Comparison of ENCODE assay signal across 8 mouse cellular contexts in the genomic region with DNA sequence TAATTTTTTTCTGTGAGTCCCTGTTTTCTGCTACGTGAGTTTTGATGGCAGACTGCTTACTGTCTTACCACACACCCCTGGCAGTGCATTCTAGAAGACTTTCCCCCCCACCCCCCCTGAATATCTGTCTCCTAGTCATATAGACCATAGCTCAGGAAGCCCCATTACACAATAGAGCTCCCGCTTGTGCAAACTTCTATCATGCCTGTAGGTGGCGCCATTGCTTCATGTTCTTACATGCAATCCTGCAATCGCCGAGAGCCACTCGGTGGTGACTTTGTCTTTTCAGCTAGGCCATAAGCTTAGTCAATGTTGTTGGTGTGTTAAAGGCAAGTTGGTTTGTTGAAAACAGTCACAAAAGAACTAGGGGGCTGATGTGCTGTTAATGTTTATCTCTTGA. TPM values are rescaled to one million over a fixed set of nuclear protein-coding genes. Genes with fewer than 3 reads are reported as not detected.
DNase-seq lines count a peak whose midpoint lies in the region; ATAC-seq and TF ChIP-seq lines count a peak whose summit lies in the region.

No protein-coding gene starts in this region.

- H3K4me3 ChIP-seq in heart, adult 2 months = no peak overlapping the region
- H3K4me3 ChIP-seq in limb, embryonic 14.5 days (replicated peaks; ENCODE audit: low read length) = no peak overlapping the region
- no peak overlapping the region for H3K4me3 ChIP-seq in neural tube, embryonic 12.5 days
- no peak overlapping the region for H3K4me3 ChIP-seq in stomach, postnatal 0 days (ENCODE audit: low read depth, low read length)

- H3K9me3 ChIP-seq in limb, embryonic 14.5 days (ENCODE audit: control insufficient read depth, low read length) = no peaks in the 10 kb centered on the region
- H3K9me3 ChIP-seq in neural tube, embryonic 12.5 days = no peaks in the 10 kb centered on the region
- no peaks in the 10 kb centered on the region for H3K9me3 ChIP-seq in stomach, postnatal 0 days (ENCODE audit: control insufficient read depth, low read length)

- no peaks in the 10 kb centered on the region for H3K79me2 ChIP-seq in heart, adult 2 months (replicated peaks; ENCODE audit: control insufficient read depth, insufficient read depth, low read length)

- whole genome bisulfite sequencing in heart, adult 2 months = 2% methylated on average over 6 of the region's 6 CpGs
- WGBS in limb, embryonic 14.5 days = 3% methylated on average over 6 of the region's 6 CpGs
- WGBS in neural tube, embryonic 12.5 days = 4% methylated on average over 6 of the region's 6 CpGs
- 3% methylated on average over 6 of the region's 6 CpGs for WGBS in stomach, postnatal 0 days

- TF ChIP-seq CTCF in heart, adult 2 months (IDR thresholded peaks at IDR 0.05) = peak; percentile 77
- TF ChIP-seq CTCF in stomach, postnatal 0 days (IDR thresholded peaks at IDR 0.05; ENCODE audit: low read depth) = peak; percentile 92

- no peaks in the 10 kb centered on the region for H3K36me3 ChIP-seq in heart, adult 2 months (ENCODE audit: control insufficient read depth, insufficient read depth, low read length)
- H3K36me3 ChIP-seq in limb, embryonic 14.5 days (ENCODE audit: control insufficient read depth, insufficient read depth, low read length) = no peaks in the 10 kb centered on the region
- no peaks in the 10 kb centered on the region for H3K36me3 ChIP-seq in neural tube, embryonic 12.5 days
- no peaks in the 10 kb centered on the region for H3K36me3 ChIP-seq in stomach, postnatal 0 days (ENCODE audit: control insufficient read depth, insufficient read depth, low read length)

- no peak overlapping the region for H3K4me2 ChIP-seq in limb, embryonic 14.5 days (replicated peaks; ENCODE audit: low read depth, low read length, severe bottlenecking)
- no peak overlapping the region for H3K4me2 ChIP-seq in neural tube, embryonic 12.5 days (replicated peaks)
- H3K4me2 ChIP-seq in stomach, postnatal 0 days (replicated peaks; ENCODE audit: low read depth) = no peak overlapping the region

- H3K27me3 ChIP-seq in heart, adult 2 months (ENCODE audit: control insufficient read depth, insufficient read depth, low read length) = no peaks in the 10 kb centered on the region
- H3K27me3 ChIP-seq in limb, embryonic 14.5 days (ENCODE audit: control insufficient read depth, insufficient read depth, low read length) = no peaks in the 10 kb centered on the region
- H3K27me3 ChIP-seq in neural tube, embryonic 12.5 days (replicated peaks) = no peaks in the 10 kb centered on the region
- H3K27me3 ChIP-seq in stomach, postnatal 0 days (ENCODE audit: control insufficient read depth, insufficient read depth, low read length) = no peaks in the 10 kb centered on the region

- no peak overlapping the region for H3K9ac ChIP-seq in heart, adult 2 months (ENCODE audit: low read depth, low read length)
- H3K9ac ChIP-seq in limb, embryonic 14.5 days (ENCODE audit: low read depth, low read length, severe bottlenecking) = no peak overlapping the region
- no peak overlapping the region for H3K9ac ChIP-seq in neural tube, embryonic 12.5 days
- H3K9ac ChIP-seq in stomach, postnatal 0 days (ENCODE audit: low read length) = no peak overlapping the region

- no peaks in the 10 kb centered on the region for H3K4me1 ChIP-seq in heart, adult 2 months (ENCODE audit: control insufficient read depth, insufficient read depth, low read length)
- H3K4me1 ChIP-seq in limb, embryonic 14.5 days (ENCODE audit: control insufficient read depth, insufficient read depth, low read length) = no peaks in the 10 kb centered on the region
- H3K4me1 ChIP-seq in neural tube, embryonic 12.5 days = no peaks in the 10 kb centered on the region
- H3K4me1 ChIP-seq in stomach, postnatal 0 days (replicated peaks; ENCODE audit: control insufficient read depth, insufficient read depth) = no peaks in the 10 kb centered on the region

- no peak for TF ChIP-seq EP300 in heart, adult 2 months (IDR thresholded peaks at IDR 0.05; ENCODE audit: insufficient read depth, low read depth, low read length)
- TF ChIP-seq EP300 in stomach, postnatal 0 days (optimal IDR thresholded peaks at IDR 0.05) = no peak

- intact Hi-C loops in heart, adult 2 months (cut with DNase I) = loop anchor here (10.0 kb wide), 3 partner anchors 89 to 689 kb away; no protein-coding TSS in a partner anchor
- intact Hi-C loops in heart, postnatal 25 days (cut with DNase I) = loop anchor here (1.0 to 10.0 kb wide), 4 partner anchors 23 to 689 kb away; no protein-coding TSS in a partner anchor

- ATAC-seq in limb, embryonic 14.5 days (ENCODE audit: low FRiP score, low read depth) = peak; percentile 78; the same call in 1 of the 2 replicates
- ATAC-seq in neural tube, embryonic 12.5 days (ENCODE audit: low FRiP score, low read depth) = 0 out of 2 replicates have a peak, but pooled peaks have one; percentile 48
- peak; percentile 54; the same call in 1 of the 2 replicates for ATAC-seq in stomach, postnatal 0 days (ENCODE audit: low FRiP score, low TSS enrichment)

- TF ChIP-seq POLR2A in heart, adult 2 months (IDR thresholded peaks at IDR 0.05; ENCODE audit: insufficient read depth, low read depth, low read length) = no peak
- TF ChIP-seq POLR2A in limb, embryonic 14.5 days (IDR thresholded peaks at IDR 0.05; ENCODE audit: borderline replicate concordance, extremely low read depth, insufficient read depth, insufficient read length) = no peak

- no peak overlapping the region for H3K27ac ChIP-seq in heart, adult 2 months
- H3K27ac ChIP-seq in limb, embryonic 14.5 days (replicated peaks; ENCODE audit: low read depth, low read length) = no peak overlapping the region
- H3K27ac ChIP-seq in neural tube, embryonic 12.5 days = no peak overlapping the region
- H3K27ac ChIP-seq in stomach, postnatal 0 days (replicated peaks) = no peak overlapping the region

- DNase-seq in heart, adult 2 months = peak; percentile 57 to 66
- no peak for DNase-seq in heart, postnatal 25 days (ENCODE audit: low spot score)
- peak; percentile 81 to 90 for DNase-seq in cerebellum, postnatal 25 days
- peak; percentile 74 for DNase-seq in gastrocnemius, adult 18-20 months (ENCODE audit: low spot score)
- DNase-seq in kidney, adult 8-10 months = peak; percentile 58 to 84
- peak; percentile 91 for DNase-seq in limb, embryonic 14.5 days (ENCODE audit: low spot score)
- peak; percentile 80 for DNase-seq in stomach, postnatal 0 days (ENCODE audit: low spot score)

RNA-seq across cellular contexts. Expression of gene Atp12a, which starts 10.9 kb away (rescaled TPM):
- total RNA-seq in heart, adult 2 months (2021) = not detected
- not detected in 2 replicates for polyA plus RNA-seq in heart, adult 2 months (2012; rRNA removed)
- not detected for total RNA-seq in heart, postnatal 25 days (2021)
- total RNA-seq in gastrocnemius, adult 18-20 months (2021) = not detected
- 1.3 TPM in 2 replicates for polyA plus RNA-seq in limb, embryonic 14.5 days (2012; rRNA removed)
- 1.6 and 2.3 TPM in 2 replicates for polyA plus RNA-seq in limb, embryonic 14.5 days (2014; fragmentation: Nextera tagmentation; extraction: Ambion mirVana)
- not detected in 2 replicates for polyA plus RNA-seq in neural tube, embryonic 12.5 days (2016; fragmentation: Nextera tagmentation; extraction: Ambion mirVana)
- 0.05 and 0.28 TPM in 2 replicates for polyA plus RNA-seq in stomach, postnatal 0 days (2015; fragmentation: Nextera tagmentation; extraction: Ambion mirVana)

RNA-seq across cellular contexts. Expression of gene Rnf17, which starts 26.6 kb away (rescaled TPM):
- total RNA-seq in heart, adult 2 months (2021) = under 1 TPM; 0.29 to 0.34 TPM
- polyA plus RNA-seq in heart, adult 2 months (2012; rRNA removed) = 0.06 and 0.09 TPM in 2 replicates
- total RNA-seq in heart, postnatal 25 days (2021) = under 1 TPM; 0.29 to 0.36 TPM
- total RNA-seq in gastrocnemius, adult 18-20 months (2021) = under 1 TPM; 0.11 to 0.36 TPM
- 0.70 and 1.2 TPM in 2 replicates for polyA plus RNA-seq in limb, embryonic 14.5 days (2012; rRNA removed)
- polyA plus RNA-seq in limb, embryonic 14.5 days (2014; fragmentation: Nextera tagmentation; extraction: Ambion mirVana) = 0.72 and 1.6 TPM in 2 replicates
- polyA plus RNA-seq in neural tube, embryonic 12.5 days (2016; fragmentation: Nextera tagmentation; extraction: Ambion mirVana) = 1.4 and 1.5 TPM in 2 replicates
- polyA plus RNA-seq in stomach, postnatal 0 days (2015; fragmentation: Nextera tagmentation; extraction: Ambion mirVana) = 0.40 and 0.67 TPM in 2 replicates
